Mouse (Mus musculus) heart, adult 18-20 months (tissue): ENCODE data around the gene Plekhg2. TPM values are rescaled to one million over a fixed set of nuclear protein-coding genes. Genes with fewer than 3 reads are reported as not detected.

Experiments used
- DNase-seq, 2 experiments: peaks; one replicate each; pipeline ENCODE4 v3.0.0; 2021 to 2022; ENCODE audit warnings: mixed read lengths in 1 of 2
- total RNA-seq, 2 experiments: library from RNA; stranded (reverse); gene quantifications; 2 replicates each; pipeline ENCODE4 v1.2.3; 2021

Gene Plekhg2
- total RNA-seq, 2 experiments from 2014 or later = 11.3 to 13.4 TPM

GRCm38 (mm10) chr7:28338108-28338998 is 34.0 kb downstream of the Plekhg2 start, which contains the start of gene Supt5:
TSS of gene Supt5 (minus strand) at chr7:28338746.
- DNase-seq = peak; percentile 98 to 99

GRCm38 (mm10) chr7:28335471-28335870 is 36.9 kb downstream of the Plekhg2 start:
- no peak for DNase-seq

DNA sequence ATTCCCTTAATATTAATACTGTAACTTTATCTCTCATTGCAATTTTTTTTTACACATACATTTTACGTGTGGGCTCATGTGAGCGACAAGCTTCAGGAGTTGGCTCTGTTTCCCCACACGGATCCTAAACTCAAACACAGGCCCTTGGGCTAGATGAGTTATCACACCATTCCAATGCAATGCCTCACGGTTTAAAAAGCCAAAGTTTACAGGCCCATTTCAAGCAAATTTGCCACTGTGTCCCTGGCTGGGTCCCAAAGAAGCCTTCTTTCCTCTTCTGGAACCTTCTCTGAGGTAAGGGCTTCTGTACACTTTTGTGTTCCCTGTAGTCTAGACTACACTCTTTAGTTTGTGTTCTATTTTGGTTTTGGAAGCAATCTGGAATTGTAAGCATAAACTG is 37.9 kb downstream of the Plekhg2 start:
- no peak for DNase-seq

GRCm38 (mm10) chr7:28328260-28328659 is 44.1 kb downstream of the Plekhg2 start:
- no peak for DNase-seq

DNA sequence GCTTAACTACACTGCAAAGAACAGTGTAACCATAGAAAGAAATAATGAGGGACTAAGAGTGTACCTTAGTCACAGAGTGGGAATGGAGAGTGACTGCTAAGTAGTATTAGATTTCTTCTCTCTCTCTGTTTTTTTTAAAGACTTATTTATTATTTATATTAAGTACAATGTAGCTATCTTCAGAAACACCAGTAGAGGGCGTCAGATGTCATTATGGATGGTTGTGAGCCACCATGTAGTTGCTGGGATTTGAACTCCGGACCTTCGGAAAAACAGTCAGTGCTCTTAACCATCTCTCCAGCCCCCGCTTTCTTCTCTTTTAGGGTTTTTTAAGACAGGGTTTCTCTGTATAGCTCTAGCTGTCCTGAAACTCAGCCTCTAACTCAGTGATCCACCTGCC is 45.9 kb downstream of the Plekhg2 start:
- no peak for DNase-seq

- no peak for DNase-seq
Observed at GRCm38 (mm10) chr7:28325293-28325692, 47.1 kb downstream of the Plekhg2 start.

DNA sequence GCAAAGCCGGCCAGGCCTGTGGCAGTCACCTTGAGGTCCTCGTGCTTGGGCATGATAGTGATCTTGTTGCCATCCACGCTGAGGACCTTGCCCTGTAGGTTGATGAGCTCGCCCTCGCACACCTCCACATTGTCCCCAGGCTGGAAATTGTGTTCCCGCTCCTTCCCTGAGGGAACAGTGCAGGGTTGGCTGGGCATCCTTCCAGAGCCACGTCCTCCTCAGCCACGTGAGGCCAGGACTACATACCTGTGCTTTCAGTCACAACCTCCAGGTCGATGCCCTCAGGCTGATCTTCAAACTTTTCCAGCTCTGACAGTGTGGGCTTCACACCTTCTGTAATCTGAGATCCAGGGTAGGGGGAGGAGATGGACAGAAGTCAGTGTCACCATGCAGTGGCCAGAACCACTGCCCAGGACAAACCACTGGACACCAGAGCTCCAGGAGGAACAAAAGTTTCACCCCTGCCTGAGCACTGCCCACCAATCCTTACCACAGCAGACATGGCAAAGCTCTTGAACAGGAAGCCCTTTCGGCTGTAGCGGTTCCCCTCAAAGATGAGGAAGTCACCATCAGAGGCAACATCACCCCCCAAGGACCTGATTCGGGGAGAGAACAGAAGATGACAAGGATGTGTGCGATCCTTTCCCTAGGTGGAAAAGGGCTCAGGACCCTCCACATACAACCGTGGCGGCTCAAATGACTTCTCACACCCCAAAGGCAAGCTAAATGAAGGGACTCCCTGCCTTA is 50.3 kb downstream of the Plekhg2 start:
- DNase-seq = no peak

GRCm38 (mm10) chr7:28318714-28319113 is 53.7 kb downstream of the Plekhg2 start:
- no peak for DNase-seq

- DNase-seq = no peak
Observed at GRCm38 (mm10) chr7:28318036-28318435, 54.4 kb downstream of the Plekhg2 start.

DNA sequence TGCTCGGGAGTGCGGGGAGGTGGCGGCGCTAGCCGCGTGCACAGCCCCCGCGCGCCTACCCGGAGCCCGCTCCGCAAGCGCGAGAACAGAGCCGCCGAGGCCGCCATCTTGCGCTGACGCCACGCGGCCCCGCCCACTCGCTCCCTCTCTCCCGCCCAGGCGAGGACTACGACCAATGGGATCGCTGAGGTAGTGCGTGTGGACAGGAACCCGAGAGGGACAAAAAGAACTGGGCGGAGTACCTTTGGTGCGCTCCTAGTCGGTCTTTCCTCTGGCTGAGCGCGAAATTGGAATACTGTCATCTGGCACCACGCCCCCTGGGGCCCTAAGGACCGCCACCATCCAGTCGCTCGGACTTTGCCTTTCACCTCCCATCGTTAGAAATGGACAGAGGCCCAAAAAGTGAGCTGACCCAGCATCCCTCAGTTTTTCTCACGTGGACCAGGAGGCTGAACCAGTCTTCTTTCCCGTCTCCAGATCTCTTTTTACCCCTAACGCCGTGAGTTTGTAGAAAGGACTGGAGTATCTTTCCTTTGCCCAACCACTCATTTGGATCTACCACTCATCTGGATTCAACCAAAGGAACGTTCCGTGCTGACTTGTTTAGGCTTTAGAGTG is 60.4 kb downstream of the Plekhg2 start, which contains the start of gene Timm50:
TSS of gene Timm50 (minus strand) at position 147 of the 618 bp plus-strand sequence.
- peak; percentile 98 to 99 for DNase-seq

- DNase-seq = peak in 1 of 2 experiments; percentile 15
Observed at GRCm38 (mm10) chr7:28311151-28311925, 61.1 kb downstream of the Plekhg2 start.

DNA sequence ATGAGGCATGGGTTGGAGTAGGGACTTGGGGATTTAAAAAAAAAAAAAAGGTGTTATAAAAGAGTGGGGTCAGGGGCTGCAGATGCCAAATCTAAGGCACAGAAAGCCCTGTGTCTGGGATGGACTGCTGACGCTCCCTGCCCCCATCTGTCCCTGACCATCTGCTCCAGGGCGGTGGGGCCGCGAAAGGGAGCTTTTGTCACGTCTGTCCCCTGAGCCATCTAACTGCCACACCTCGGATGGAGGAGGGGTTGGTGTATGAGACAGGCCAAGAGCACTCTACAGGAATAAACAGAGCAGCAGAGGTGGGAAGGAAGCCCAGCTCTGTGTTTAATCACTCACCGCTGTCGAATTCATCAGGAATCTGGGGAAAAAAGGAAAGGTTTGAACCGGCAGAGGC is 62.7 kb downstream of the Plekhg2 start:
- DNase-seq = no peak

Other genes with a start within 250 kb of the Plekhg2 start
- not detected for gene 9530053A07Rik, start 243.1 kb downstream of the Plekhg2 start, total RNA-seq
- gene Fbl, start 202.9 kb downstream of the Plekhg2 start, total RNA-seq = 10 to 100 TPM; 28.9 to 32.8 TPM
- 10 to 100 TPM; 26.0 to 32.6 TPM for gene Dyrk1b, start 193.1 kb downstream of the Plekhg2 start, total RNA-seq
- 10 to 100 TPM; 11.5 to 12.4 TPM for gene Eid2, start 104.7 kb downstream of the Plekhg2 start, total RNA-seq
- 10 to 100 TPM; 13.9 to 15.5 TPM for gene Eid2b, start 94.9 kb downstream of the Plekhg2 start, total RNA-seq
- gene Selenov, start 81.4 kb downstream of the Plekhg2 start, total RNA-seq = not detected
- not detected for gene Dll3, start 70.4 kb downstream of the Plekhg2 start, total RNA-seq
- gene Timm50, start 60.5 kb downstream of the Plekhg2 start, total RNA-seq = 10 to 100 TPM; 66.3 to 66.6 TPM
- gene Supt5, start 33.9 kb downstream of the Plekhg2 start, total RNA-seq = 10 to 100 TPM; 53.4 to 60.9 TPM
- gene Rps16, start 21.9 kb downstream of the Plekhg2 start, total RNA-seq = 100 to 1,000 TPM; 517 to 602 TPM
- 10 to 100 TPM; 18.4 to 27.3 TPM for gene Zfp36, start 7.7 kb upstream of the Plekhg2 start, total RNA-seq
- gene Med29, start 20.1 kb upstream of the Plekhg2 start, total RNA-seq = 10 to 100 TPM; 21.8 TPM
- gene Paf1, start 20.4 kb upstream of the Plekhg2 start, total RNA-seq = 10 to 100 TPM; 39.5 to 44.5 TPM
- 1 to 10 TPM; 5.4 to 7.8 TPM for gene Gmfg, start 64.8 kb upstream of the Plekhg2 start, total RNA-seq
- under 1 TPM; 0.46 to 0.65 TPM for gene Lrfn1, start 79.4 kb upstream of the Plekhg2 start, total RNA-seq
- not detected for gene Ifnl2, start 137.9 kb upstream of the Plekhg2 start, total RNA-seq
- not detected for gene Ifnl3, start 150.2 kb upstream of the Plekhg2 start, total RNA-seq
- gene Sycn, start 168.3 kb upstream of the Plekhg2 start, total RNA-seq = not detected
- gene Nccrp1, start 174.7 kb upstream of the Plekhg2 start, total RNA-seq = not detected
- 10 to 100 TPM; 19.6 to 22.1 TPM for gene Samd4b, start 225.5 kb upstream of the Plekhg2 start, total RNA-seq
- gene Pak4, start 225.6 kb upstream of the Plekhg2 start, total RNA-seq = 1 to 10 TPM; 8.8 to 9.9 TPM